Mouse (Mus musculus): ENCODE data around the gene Tet2. TPM values are rescaled to one million over a fixed set of nuclear protein-coding genes. Genes with fewer than 3 reads are reported as not detected.
"Not testable (repeated sequence)": the region's sequence is repeated elsewhere in the genome, so short reads cannot be mapped to it uniquely, and the experiment has no call there.

Tet2 gene
- 16.1 and 20.9 TPM in 2 replicates for polyA plus RNA-seq (2016; fragmentation: Nextera tagmentation; extraction: Ambion mirVana)

DNA sequence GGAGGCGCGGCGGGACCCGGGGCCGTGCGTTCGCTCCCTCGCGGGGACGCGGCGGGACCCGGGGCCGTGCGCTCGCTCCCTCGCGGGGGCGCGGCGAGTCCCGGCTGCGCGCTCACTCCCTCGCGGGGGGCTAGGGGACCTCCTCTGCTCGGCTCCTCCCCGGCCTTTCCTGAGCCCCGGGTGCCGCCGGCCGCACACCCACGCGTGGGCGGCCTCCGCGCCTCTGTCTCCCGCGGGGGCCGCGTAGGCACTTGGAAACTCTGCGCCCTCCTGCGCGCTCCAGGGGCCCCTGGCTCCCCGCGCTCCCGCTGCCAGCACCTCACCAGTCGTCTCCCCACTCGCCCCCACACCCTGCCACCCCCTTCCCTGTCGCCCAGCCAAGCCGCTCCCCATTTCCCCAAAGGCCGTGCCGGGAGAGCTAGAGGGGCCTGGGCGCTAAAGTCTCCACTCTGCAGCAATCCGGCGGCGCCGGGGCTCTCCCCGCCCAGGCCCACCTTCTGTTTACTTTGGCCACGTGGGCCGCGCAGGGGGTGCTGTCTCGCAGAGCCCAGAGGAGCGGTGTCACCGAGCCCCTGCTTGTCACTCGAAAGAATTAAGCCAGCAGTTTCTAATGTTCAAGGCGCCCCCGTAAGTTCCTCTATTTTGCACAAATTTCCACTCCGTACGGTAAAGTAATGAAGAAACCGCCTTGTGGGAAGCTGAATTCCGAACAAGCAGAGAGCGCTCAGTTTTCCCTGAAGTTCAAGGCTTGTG is at the start of gene Tet2:
Gene Tet2, minus strand, starts transcription at position 589 of the 753 bp plus-strand sequence.
- H3K36me3 ChIP-seq = no peaks in the 10 kb centered on the region
- H3K4me3 ChIP-seq = peak within 1 kb of the TSS; percentile 88
- DNase-seq (ENCODE audit: low spot score) = peak; percentile 71
- no peaks in the 10 kb centered on the region for H3K9me3 ChIP-seq
- peak within 1 kb of the TSS; percentile 96 for H3K27ac ChIP-seq
- WGBS = under 1% methylated on average over 73 of the region's 73 CpGs
- peaks cover 8% of the 10 kb centered on the region for H3K27me3 ChIP-seq (ENCODE audit: insufficient read depth, poor library complexity, severe bottlenecking)
- H3K4me1 ChIP-seq (replicated peaks) = peaks cover 18% of the 10 kb centered on the region

DNA sequence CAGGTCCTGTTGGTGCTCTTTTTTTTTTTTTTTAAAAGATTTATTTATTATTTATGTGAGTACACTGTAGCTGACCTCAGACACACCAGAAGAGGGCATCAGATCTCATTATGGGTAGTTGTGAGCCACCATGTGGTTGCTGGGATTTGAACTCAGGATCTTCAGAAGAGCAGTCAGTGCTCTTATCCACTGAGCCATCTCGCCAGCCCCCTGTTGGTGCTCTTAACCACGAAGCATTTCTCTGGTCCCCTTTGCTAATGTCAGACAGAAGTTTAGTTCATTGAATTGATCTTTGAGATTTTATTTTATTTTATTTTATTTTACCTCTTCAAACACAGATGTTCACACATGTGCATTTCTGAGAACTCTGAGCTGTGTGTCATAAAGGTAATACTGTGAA is 48.1 kb upstream of the Tet2 start:
- not testable (repeated sequence) for H3K4me1 ChIP-seq (replicated peaks); H3K27me3 ChIP-seq (ENCODE audit: insufficient read depth, poor library complexity, severe bottlenecking); H3K36me3 ChIP-seq; H3K9me3 ChIP-seq; H3K4me3 ChIP-seq; H3K27ac ChIP-seq; DNase-seq (ENCODE audit: low spot score)
- 90% methylated on average over 2 of the region's 2 CpGs for WGBS

DNA sequence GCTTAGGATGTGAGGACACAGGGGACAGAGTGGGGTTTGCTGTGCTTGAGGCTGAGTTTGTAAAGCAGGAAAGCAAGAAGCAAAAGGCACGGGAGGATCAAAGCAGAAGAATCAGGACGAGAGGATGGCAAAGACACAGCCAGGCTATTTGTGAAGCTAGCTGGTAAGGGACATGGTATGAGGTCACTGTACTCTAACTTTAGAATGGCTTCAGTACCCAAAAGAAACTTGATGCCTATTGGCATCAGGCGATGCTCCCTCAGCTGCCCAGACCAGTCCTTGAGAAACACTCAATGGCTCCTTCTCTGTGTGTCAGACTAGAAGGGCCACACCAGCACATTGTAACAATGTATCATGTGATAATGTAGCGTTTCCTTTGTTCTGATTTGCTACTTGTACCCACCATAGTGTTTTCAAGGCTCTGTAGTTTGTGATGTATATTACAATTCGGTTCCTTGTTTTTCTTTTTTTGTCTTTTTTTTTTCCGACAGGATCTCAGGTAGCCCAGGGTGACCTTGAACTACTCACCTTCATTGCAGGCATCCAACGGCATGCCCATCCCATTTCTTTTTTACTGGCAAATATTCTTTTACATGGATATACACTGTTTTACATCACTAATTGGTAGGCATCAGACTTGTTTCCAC is 45.7 kb upstream of the Tet2 start:
- no peaks in the 10 kb centered on the region for H3K36me3 ChIP-seq
- DNase-seq (ENCODE audit: low spot score) = no peak
- no peaks in the 10 kb centered on the region for H3K4me1 ChIP-seq (replicated peaks)
- no peak overlapping the region for H3K27ac ChIP-seq
- 89% methylated on average over 7 of the region's 7 CpGs for WGBS
- no peak overlapping the region for H3K4me3 ChIP-seq
- H3K9me3 ChIP-seq = no peaks in the 10 kb centered on the region
- H3K27me3 ChIP-seq (ENCODE audit: insufficient read depth, poor library complexity, severe bottlenecking) = no peaks in the 10 kb centered on the region

DNA sequence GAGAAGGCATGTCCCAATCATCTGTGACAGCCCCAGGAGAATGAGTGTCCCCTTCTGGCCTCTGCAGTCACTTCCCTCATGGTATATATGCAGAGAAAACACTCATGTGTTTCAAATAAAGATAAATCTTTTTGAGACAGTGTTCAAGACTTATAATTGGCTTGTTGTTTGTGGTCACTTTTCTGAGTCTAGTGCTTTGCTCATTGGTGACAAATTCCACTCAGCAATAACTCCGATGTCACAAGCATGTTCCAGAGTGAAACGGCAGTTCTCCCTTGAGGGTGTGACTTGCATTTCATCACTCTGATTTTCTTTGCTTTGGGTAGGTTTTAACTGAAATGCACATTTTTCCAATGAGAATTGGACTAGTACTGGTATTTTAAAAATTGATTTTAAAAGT is 40.1 kb upstream of the Tet2 start:
- Histone ChIP-seq H3K9me3 (no peaks in the 10 kb centered on the region), H3K36me3 (no peaks in the 10 kb centered on the region), H3K4me1 (replicated peaks) (no peaks in the 10 kb centered on the region), H3K27ac (no peak overlapping the region), H3K27me3 (ENCODE audit: insufficient read depth, poor library complexity, severe bottlenecking) (no peaks in the 10 kb centered on the region), H3K4me3 (no peak overlapping the region)
- no peak for DNase-seq (ENCODE audit: low spot score)
- 88% methylated on average over 2 of the region's 2 CpGs for WGBS

DNA sequence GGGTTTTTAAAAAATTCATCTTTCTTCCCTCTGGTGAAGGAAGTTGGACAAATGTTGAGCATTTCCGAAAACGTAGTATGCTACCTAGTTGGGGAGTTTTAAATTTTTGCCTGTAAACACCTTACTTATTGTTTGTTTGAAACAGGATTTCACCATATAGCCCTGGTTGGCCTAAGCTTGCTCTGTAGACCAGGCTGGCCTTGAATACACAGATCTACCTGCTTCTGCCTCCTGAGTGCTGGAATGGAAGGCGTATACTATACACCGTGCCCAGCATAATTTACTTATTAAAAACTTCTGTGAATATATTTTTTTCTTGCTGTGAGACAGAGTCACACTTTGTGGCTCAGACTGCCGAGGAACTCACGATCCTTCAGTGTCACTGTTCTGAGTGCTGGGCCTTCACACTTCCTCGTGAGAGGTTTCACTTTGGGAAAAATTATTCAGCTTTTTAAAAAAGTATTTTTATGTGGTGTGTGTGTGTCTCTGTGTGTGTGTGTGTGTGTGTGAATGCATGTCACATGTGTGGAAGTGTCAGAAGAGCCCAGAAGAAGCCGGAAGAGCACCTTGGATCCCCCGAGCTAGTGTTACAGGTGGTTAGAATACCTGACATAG is 38.6 kb upstream of the Tet2 start:
- no peak overlapping the region for H3K27ac ChIP-seq
- no peaks in the 10 kb centered on the region for H3K27me3 ChIP-seq (ENCODE audit: insufficient read depth, poor library complexity, severe bottlenecking)
- DNase-seq (ENCODE audit: low spot score) = no peak
- no peaks in the 10 kb centered on the region for H3K36me3 ChIP-seq
- H3K9me3 ChIP-seq = no peaks in the 10 kb centered on the region
- no peak overlapping the region for H3K4me3 ChIP-seq
- 92% methylated on average over 9 of the region's 9 CpGs for WGBS
- no peaks in the 10 kb centered on the region for H3K4me1 ChIP-seq (replicated peaks)

DNA sequence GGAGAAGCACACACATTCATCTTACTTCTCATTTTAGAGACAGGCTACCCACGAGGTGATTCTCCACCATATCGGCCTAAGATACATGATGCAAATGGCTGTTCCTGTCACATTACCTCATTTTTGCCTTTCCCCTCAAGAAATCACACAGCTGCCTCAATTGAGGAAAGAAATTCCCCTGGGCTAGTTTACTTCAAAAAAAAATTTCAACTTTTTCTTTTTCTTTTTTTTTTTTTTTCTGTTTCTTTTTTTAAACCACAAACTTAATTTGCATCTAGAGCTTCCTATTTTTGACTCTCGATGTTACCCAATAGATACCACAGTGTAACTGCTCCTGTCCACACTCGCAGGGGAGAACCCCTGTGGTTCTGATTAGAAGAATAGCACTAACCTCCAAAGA is 38.0 kb upstream of the Tet2 start:
- no peak for DNase-seq (ENCODE audit: low spot score)

DNA sequence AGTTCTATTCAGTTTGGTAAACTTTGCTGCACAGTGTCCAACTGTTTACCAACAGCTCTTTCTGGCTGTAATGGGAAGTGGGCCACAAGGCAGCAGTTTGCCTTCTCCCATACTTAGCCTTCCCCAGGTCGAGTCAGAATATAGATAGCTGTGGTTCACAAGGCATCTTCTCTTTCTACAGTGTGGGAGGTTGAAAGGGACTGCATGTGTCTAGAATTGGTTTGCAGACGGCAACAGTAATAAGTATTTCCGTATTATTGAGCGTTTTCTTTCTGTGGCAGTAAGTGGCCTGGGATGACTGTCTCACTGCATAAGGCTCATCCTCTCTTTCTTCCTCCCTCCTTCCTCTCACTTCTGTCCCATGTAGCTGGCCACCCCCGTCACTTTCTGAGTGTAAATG is 37.2 kb upstream of the Tet2 start:
- no peaks in the 10 kb centered on the region for H3K4me1 ChIP-seq (replicated peaks)
- no peak for DNase-seq (ENCODE audit: low spot score)
- no peaks in the 10 kb centered on the region for H3K36me3 ChIP-seq
- no peak overlapping the region for H3K27ac ChIP-seq
- WGBS = 89% methylated on average over 5 of the region's 5 CpGs
- H3K9me3 ChIP-seq = no peaks in the 10 kb centered on the region
- H3K4me3 ChIP-seq = no peak overlapping the region
- H3K27me3 ChIP-seq (ENCODE audit: insufficient read depth, poor library complexity, severe bottlenecking) = no peaks in the 10 kb centered on the region

More for the DNA sequence above, 38.0 kb upstream of the Tet2 start:
- Histone ChIP-seq H3K36me3 (no peaks in the 10 kb centered on the region), H3K27me3 (ENCODE audit: insufficient read depth, poor library complexity, severe bottlenecking) (no peaks in the 10 kb centered on the region), H3K4me3 (no peak overlapping the region), H3K9me3 (no peaks in the 10 kb centered on the region), H3K27ac (no peak overlapping the region), H3K4me1 (replicated peaks) (no peaks in the 10 kb centered on the region)
- WGBS = 82% methylated on average over 4 of the region's 4 CpGs

DNA sequence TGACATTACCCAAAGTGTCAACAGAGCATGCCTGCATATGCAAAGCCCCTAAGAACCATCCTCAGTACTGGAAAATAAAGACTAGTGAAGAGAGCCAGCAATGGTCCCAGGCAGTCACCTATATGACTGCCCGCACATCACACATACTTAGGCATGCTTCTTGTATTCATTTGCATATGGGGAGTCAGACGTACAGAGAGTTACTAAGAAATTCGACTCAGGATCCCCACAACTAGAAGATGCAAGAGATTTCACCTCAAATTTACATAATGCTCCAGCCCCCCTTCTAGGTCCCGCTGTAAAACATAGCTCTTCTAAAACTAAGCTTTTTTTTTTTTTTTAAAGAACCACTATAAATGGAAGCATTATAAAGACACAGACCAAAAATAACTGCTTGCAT is 36.6 kb upstream of the Tet2 start:
- DNase-seq (ENCODE audit: low spot score) = no peak
- Histone ChIP-seq H3K4me3 (no peak overlapping the region), H3K36me3 (no peaks in the 10 kb centered on the region), H3K27ac (no peak overlapping the region), H3K27me3 (ENCODE audit: insufficient read depth, poor library complexity, severe bottlenecking) (no peaks in the 10 kb centered on the region), H3K4me1 (replicated peaks) (no peaks in the 10 kb centered on the region), H3K9me3 (no peaks in the 10 kb centered on the region)
- WGBS = 85% methylated on average over 4 of the region's 4 CpGs

DNA sequence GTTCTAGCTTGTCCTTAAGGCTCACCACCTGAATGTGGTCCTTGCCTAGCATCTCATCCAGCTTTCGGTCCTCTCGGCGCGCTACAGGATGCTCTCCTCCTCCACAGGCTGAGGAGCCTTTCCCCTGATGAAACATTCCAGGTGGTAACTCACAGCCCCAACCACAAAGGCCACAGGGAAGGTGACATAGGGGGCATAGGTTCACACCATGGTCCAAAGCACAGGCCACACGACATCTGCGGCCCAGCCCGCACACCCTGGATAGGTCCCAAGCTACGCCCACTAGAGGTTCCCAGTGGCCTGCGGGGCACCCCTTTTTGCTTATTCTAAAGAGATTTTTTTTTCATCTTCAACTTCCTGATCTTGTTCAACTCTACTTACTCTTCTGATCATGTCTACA is 34.7 kb upstream of the Tet2 start:
- Histone ChIP-seq H3K27ac (no peak overlapping the region), H3K36me3 (no peaks in the 10 kb centered on the region)
- 94% methylated on average over 9 of the region's 9 CpGs for WGBS

DNA sequence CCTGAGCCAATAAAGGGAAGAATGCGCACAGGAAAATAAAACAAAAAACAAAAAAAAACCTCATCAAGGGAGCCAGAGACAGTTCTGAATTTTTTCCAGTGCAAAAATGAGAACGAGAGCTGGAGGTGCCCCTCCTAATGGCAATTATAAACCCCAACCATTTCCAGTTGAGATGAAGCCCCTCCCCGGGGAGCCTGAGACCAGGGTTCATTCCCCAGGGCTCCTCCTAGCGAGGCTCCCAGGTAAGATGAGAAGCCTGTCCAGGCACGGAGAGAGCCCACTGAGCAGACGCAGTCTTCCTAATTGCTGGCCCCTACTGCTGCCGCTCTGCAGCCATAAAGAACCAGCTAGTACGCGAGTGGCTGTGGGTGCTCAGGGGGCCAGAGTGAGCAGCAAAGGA is 34.2 kb upstream of the Tet2 start:
- H3K4me1 ChIP-seq (replicated peaks) = no peaks in the 10 kb centered on the region
- no peaks in the 10 kb centered on the region for H3K9me3 ChIP-seq
- WGBS = 54% methylated on average over 9 of the region's 9 CpGs
- no peak overlapping the region for H3K27ac ChIP-seq
- no peak overlapping the region for H3K4me3 ChIP-seq
- no peaks in the 10 kb centered on the region for H3K27me3 ChIP-seq (ENCODE audit: insufficient read depth, poor library complexity, severe bottlenecking)
- DNase-seq (ENCODE audit: low spot score) = no peak
- no peaks in the 10 kb centered on the region for H3K36me3 ChIP-seq

More for the DNA sequence above, 34.7 kb upstream of the Tet2 start:
- Histone ChIP-seq H3K4me1 (replicated peaks) (no peaks in the 10 kb centered on the region), H3K4me3 (no peak overlapping the region), H3K27me3 (ENCODE audit: insufficient read depth, poor library complexity, severe bottlenecking) (no peaks in the 10 kb centered on the region), H3K9me3 (no peaks in the 10 kb centered on the region)
- no peak for DNase-seq (ENCODE audit: low spot score)

DNA sequence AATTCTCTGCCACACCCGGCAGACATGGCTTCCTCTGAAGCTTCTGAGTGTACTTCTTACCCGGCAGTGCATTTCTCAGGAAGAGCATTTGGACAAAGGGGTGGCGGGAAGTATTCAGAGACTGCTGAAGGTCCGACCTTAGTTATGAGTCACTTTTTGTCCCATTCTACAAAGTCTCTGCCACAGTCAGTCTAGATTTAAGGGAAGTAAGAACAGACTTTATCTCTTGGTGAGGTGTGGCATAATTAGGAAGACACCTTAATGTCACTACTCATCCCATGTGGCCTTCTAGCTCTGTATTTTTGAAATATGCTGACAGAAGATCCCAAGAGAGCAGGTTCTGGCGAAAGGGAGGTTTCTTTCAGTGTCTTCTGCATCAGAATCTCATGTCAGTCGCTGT is 30.0 kb upstream of the Tet2 start:
- no peaks in the 10 kb centered on the region for H3K4me1 ChIP-seq (replicated peaks)
- H3K36me3 ChIP-seq = no peaks in the 10 kb centered on the region
- WGBS = 81% methylated on average over 6 of the region's 6 CpGs
- no peak overlapping the region for H3K27ac ChIP-seq
- no peaks in the 10 kb centered on the region for H3K9me3 ChIP-seq
- no peak for DNase-seq (ENCODE audit: low spot score)
- no peaks in the 10 kb centered on the region for H3K27me3 ChIP-seq (ENCODE audit: insufficient read depth, poor library complexity, severe bottlenecking)
- no peak overlapping the region for H3K4me3 ChIP-seq

DNA sequence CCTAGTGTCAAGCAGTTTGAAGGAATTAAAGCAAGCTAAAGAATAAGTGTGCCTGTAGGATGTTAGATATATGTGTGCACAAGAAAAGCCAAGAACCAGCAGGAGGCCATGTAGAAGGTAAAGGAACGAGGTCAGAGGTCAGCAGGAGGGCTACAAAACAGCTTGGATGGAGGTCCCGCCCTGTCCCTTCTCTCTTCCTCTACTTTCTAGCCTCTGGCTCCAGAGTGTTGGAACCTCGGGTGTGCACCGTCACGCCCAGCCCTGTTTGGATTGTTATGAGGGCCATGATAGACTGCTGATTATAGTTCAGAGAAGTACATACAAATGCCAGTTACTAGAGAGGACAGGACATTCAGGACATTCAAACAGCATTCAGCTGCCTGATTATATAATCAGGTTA is 27.0 kb upstream of the Tet2 start:
- Histone ChIP-seq H3K9me3 (no peaks in the 10 kb centered on the region), H3K36me3 (no peaks in the 10 kb centered on the region), H3K4me3 (no peak overlapping the region), H3K27me3 (ENCODE audit: insufficient read depth, poor library complexity, severe bottlenecking) (no peaks in the 10 kb centered on the region), H3K27ac (no peak overlapping the region), H3K4me1 (replicated peaks) (no peaks in the 10 kb centered on the region)
- 74% methylated on average over 5 of the region's 5 CpGs for WGBS
- DNase-seq (ENCODE audit: low spot score) = no peak

DNA sequence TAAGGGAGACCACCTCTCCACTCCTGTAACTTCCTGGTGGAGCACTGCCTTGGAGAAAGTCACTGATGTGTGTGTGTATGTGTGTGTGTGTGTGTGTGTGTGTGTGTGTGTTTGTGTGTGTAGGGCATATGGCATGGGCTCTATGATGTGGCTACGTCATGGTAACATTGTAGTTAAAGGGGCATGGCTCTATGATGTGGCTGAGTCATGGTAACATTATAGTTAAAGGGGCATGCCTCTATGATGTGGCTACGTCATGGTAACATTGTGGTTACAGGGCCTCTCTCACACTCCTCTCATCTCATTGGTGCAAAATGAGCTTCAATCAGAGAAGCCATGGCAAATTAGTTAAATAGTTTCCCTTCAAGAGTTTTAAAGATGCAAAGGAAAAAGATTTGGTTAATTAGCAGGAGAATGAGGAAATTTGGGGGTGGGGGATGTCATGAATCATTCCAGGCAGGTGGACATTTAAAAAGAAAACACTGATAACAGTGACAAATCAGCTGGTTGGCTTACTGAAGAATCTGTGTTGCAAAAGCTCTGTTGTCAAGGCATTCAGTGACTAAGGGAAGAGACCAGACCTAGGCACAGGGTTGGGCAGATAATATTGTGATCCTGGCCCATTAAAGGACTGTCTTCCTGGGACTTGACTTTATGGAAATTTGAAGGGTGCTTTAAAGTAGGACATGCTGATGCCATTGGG is 18.7 kb upstream of the Tet2 start:
- no peaks in the 10 kb centered on the region for H3K9me3 ChIP-seq
- H3K27ac ChIP-seq = no peak overlapping the region
- 81% methylated on average over 2 of the region's 2 CpGs for WGBS
- no peaks in the 10 kb centered on the region for H3K27me3 ChIP-seq (ENCODE audit: insufficient read depth, poor library complexity, severe bottlenecking)
- no peak for DNase-seq (ENCODE audit: low spot score)
- no peaks in the 10 kb centered on the region for H3K4me1 ChIP-seq (replicated peaks)
- H3K36me3 ChIP-seq = no peaks in the 10 kb centered on the region
- H3K4me3 ChIP-seq = no peak overlapping the region

All from hindbrain, embryonic 10.5 days (tissue).